In genomic region chr3:105060992-105061391, GRCm38 (mm10) we compare ENCODE assay signal across 30 mouse cellular contexts. TPM values are rescaled to one million over a fixed set of nuclear protein-coding genes. Genes with fewer than 3 reads are reported as not detected.
DNase-seq lines count a peak whose midpoint lies in the region; ATAC-seq and TF ChIP-seq lines count a peak whose summit lies in the region.
"Had no signal": no experiment of that assay in that cellular context is flagged by ENCODE, and none has a peak within 500 bp of the region (broad histone marks: within the 10 kb centered on the region; RNA-seq: fewer than 3 reads in every experiment).

No protein-coding gene starts in this region.

- no peaks in the 10 kb centered on the region for H3K9me3 ChIP-seq in forebrain, embryonic 10.5 days
- H3K9me3 ChIP-seq in forebrain, embryonic 12.5 days, result no peaks in the 10 kb centered on the region
- no peaks in the 10 kb centered on the region for H3K9me3 ChIP-seq in kidney, postnatal 0 days (replicated peaks; ENCODE audit: low read length)
- no peaks in the 10 kb centered on the region for H3K9me3 ChIP-seq in limb, embryonic 10.5 days (replicated peaks)
- H3K9me3 ChIP-seq: heart, embryonic 13.5 days; liver, embryonic 15.5 days; midbrain, embryonic 13.5 days; neural tube, embryonic 13.5 days had no signal

- H3K9ac ChIP-seq in forebrain, embryonic 12.5 days, result no peak overlapping the region
- 0 out of 2 replicates have a peak overlapping the region, but pooled peaks have one; percentile 4 for H3K9ac ChIP-seq in kidney, postnatal 0 days (ENCODE audit: low read depth, low read length)
- H3K9ac ChIP-seq: heart, embryonic 13.5 days; liver, embryonic 15.5 days; midbrain, embryonic 13.5 days; neural tube, embryonic 13.5 days had no signal

- no peak for DNase-seq in forebrain, embryonic 10.5 days (ENCODE audit: extremely low spot score, low spot score)
- DNase-seq in kidney, postnatal 0 days (ENCODE audit: low spot score), result no peak
- no peak for DNase-seq in kidney, postnatal 36 days
- DNase-seq in limb, embryonic 10.5 days (ENCODE audit: low spot score), result no peak
- no peak for DNase-seq in left cerebral cortex, postnatal 4 days
- no peak for DNase-seq in right cerebral cortex, postnatal 4 days
- no peak for DNase-seq in c-Kit-positive CD71-positive TER-119-positive erythroid progenitor cells, embryonic 14.5 days (ENCODE audit: low spot score)
- DNase-seq: adrenal gland, postnatal 10 days; cerebellum, adult 11 months; cerebellum, postnatal 10 days; gastrocnemius, postnatal 36 days; kidney, adult 18-20 months; kidney, postnatal 10 days; spleen, adult 18-20 months; thymus, postnatal 4 days had no signal

- 61% methylated on average over 6 of the region's 6 CpGs for WGBS in forebrain, embryonic 10.5 days
- 81% methylated on average over 6 of the region's 6 CpGs for WGBS in forebrain, embryonic 12.5 days
- WGBS in kidney, postnatal 0 days, result 31% methylated on average over 6 of the region's 6 CpGs
- WGBS in limb, embryonic 10.5 days, result 51% methylated on average over 6 of the region's 6 CpGs

- H3K27me3 ChIP-seq in forebrain, embryonic 10.5 days (ENCODE audit: poor library complexity, severe bottlenecking), result 0 out of 2 replicates have a peak, but pooled peaks cover 6% of the 10 kb centered on the region
- H3K27me3 ChIP-seq in forebrain, embryonic 12.5 days, result peaks cover 21% of the 10 kb centered on the region; the same call in 1 of the 2 replicates
- H3K27me3 ChIP-seq in kidney, postnatal 0 days (ENCODE audit: insufficient read depth, low read length), result no peaks in the 10 kb centered on the region
- H3K27me3 ChIP-seq in limb, embryonic 10.5 days (ENCODE audit: low read depth, poor library complexity, severe bottlenecking), result no peaks in the 10 kb centered on the region
- H3K27me3 ChIP-seq: heart, embryonic 13.5 days; Patski had no signal

- no peak overlapping the region for H3K4me2 ChIP-seq in forebrain, embryonic 12.5 days
- no peak overlapping the region for H3K4me2 ChIP-seq in kidney, postnatal 0 days (ENCODE audit: low read length)
- H3K4me2 ChIP-seq: heart, embryonic 13.5 days; liver, embryonic 15.5 days; midbrain, embryonic 13.5 days; neural tube, embryonic 13.5 days had no signal

- no peaks in the 10 kb centered on the region for H3K36me3 ChIP-seq in forebrain, embryonic 10.5 days (replicated peaks)
- no peaks in the 10 kb centered on the region for H3K36me3 ChIP-seq in forebrain, embryonic 12.5 days (replicated peaks)
- no peaks in the 10 kb centered on the region for H3K36me3 ChIP-seq in kidney, postnatal 0 days (ENCODE audit: insufficient read depth, low read length)
- H3K36me3 ChIP-seq in limb, embryonic 10.5 days, result no peaks in the 10 kb centered on the region
- H3K36me3 ChIP-seq: heart, embryonic 13.5 days; liver, embryonic 15.5 days; midbrain, embryonic 13.5 days; neural tube, embryonic 13.5 days had no signal

- ATAC-seq in forebrain, embryonic 12.5 days (ENCODE audit: low FRiP score), result no peak
- ATAC-seq in kidney, postnatal 0 days (replicated peaks; ENCODE audit: low FRiP score, low read depth), result no peak
- ATAC-seq: activated CD4-positive, CD25-positive, alpha-beta regulatory T cell, adult 4 months; CD4-positive, CD25-positive, alpha-beta regulatory T cell, adult 4 months; midbrain, embryonic 13.5 days; Patski had no signal

- no peak for TF ChIP-seq CTCF in kidney, postnatal 0 days (IDR thresholded peaks at IDR 0.05; ENCODE audit: low read depth)

- intact Hi-C loops in left cerebral cortex, postnatal 4 days (cut with DNase I), result no loop called here

- H3K27ac ChIP-seq in forebrain, embryonic 10.5 days, result peak overlapping the region; percentile 63; the same call in 1 of the 2 replicates
- H3K27ac ChIP-seq in forebrain, embryonic 12.5 days, result no peak overlapping the region
- H3K27ac ChIP-seq in kidney, postnatal 0 days, result no peak overlapping the region
- peak overlapping the region; percentile 77 for H3K27ac ChIP-seq in limb, embryonic 10.5 days
- H3K27ac ChIP-seq: heart, embryonic 13.5 days; layer of hippocampus, adult 2 months; liver, embryonic 15.5 days; midbrain, embryonic 13.5 days; neural tube, embryonic 13.5 days had no signal

- H3K4me3 ChIP-seq in forebrain, embryonic 10.5 days, result no peak overlapping the region
- H3K4me3 ChIP-seq in forebrain, embryonic 12.5 days (replicated peaks), result no peak overlapping the region
- H3K4me3 ChIP-seq in kidney, postnatal 0 days (replicated peaks; ENCODE audit: low read depth, low read length), result no peak overlapping the region
- no peak overlapping the region for H3K4me3 ChIP-seq in limb, embryonic 10.5 days
- H3K4me3 ChIP-seq: heart, embryonic 13.5 days; layer of hippocampus, adult 2 months; liver, embryonic 15.5 days; midbrain, embryonic 13.5 days; neural tube, embryonic 13.5 days had no signal

- peaks cover 12% of the 10 kb centered on the region for H3K4me1 ChIP-seq in forebrain, embryonic 10.5 days
- H3K4me1 ChIP-seq in forebrain, embryonic 12.5 days, result peaks cover 4% of the 10 kb centered on the region; the same call in 1 of the 2 replicates
- H3K4me1 ChIP-seq in kidney, postnatal 0 days (replicated peaks; ENCODE audit: insufficient read depth, low read length), result no peaks in the 10 kb centered on the region
- H3K4me1 ChIP-seq in limb, embryonic 10.5 days, result peaks cover 39% of the 10 kb centered on the region

RNA-seq across cellular contexts. Expression of gene 4930564D02Rik, which starts 5.7 kb away (rescaled TPM):
- not detected in 2 replicates for polyA plus RNA-seq in forebrain, embryonic 10.5 days (2016; fragmentation: Nextera tagmentation; extraction: Ambion mirVana)
- polyA plus RNA-seq in forebrain, embryonic 12.5 days (2016; fragmentation: Nextera tagmentation; extraction: Ambion mirVana), result not detected in 2 replicates
- not detected in 2 replicates for polyA plus RNA-seq in kidney, postnatal 0 days (2015; fragmentation: Nextera tagmentation; extraction: Ambion mirVana)
- not detected in 2 replicates for polyA plus RNA-seq in limb, embryonic 10.5 days (2016; fragmentation: Nextera tagmentation; extraction: Ambion mirVana)
- not detected for total RNA-seq in left cerebral cortex, postnatal 4 days (2021)
- total RNA-seq: adrenal gland, postnatal 10 days; ES-E14; gastrocnemius, postnatal 36 days; hematopoietic stem cell, adult 5-6 weeks; layer of hippocampus, adult 2 months; left cerebral cortex, postnatal 36 days had no signal
- polyA plus RNA-seq: activated CD4-positive, CD25-positive, alpha-beta regulatory T cell, adult 4 months; brain, embryonic 14.5 days; CD4-positive, CD25-positive, alpha-beta regulatory T cell, adult 4 months; heart, embryonic 13.5 days; liver, embryonic 15.5 days; lung, embryonic 16.5 days; midbrain, embryonic 13.5 days; neural tube, embryonic 13.5 days; Patski; stomach, embryonic 14.5 days had no signal

RNA-seq across cellular contexts. Expression of gene Cttnbp2nl, which starts 8.0 kb away (rescaled TPM):
- 34.3 and 36.7 TPM in 2 replicates for polyA plus RNA-seq in forebrain, embryonic 10.5 days (2016; fragmentation: Nextera tagmentation; extraction: Ambion mirVana)
- 53.1 and 65.8 TPM in 2 replicates for polyA plus RNA-seq in forebrain, embryonic 12.5 days (2016; fragmentation: Nextera tagmentation; extraction: Ambion mirVana)
- polyA plus RNA-seq in kidney, postnatal 0 days (2015; fragmentation: Nextera tagmentation; extraction: Ambion mirVana), result 26.4 and 26.5 TPM in 2 replicates
- polyA plus RNA-seq in limb, embryonic 10.5 days (2016; fragmentation: Nextera tagmentation; extraction: Ambion mirVana), result 40.5 and 50.1 TPM in 2 replicates
- total RNA-seq in left cerebral cortex, postnatal 4 days (2021), result 10 to 100 TPM; 62.4 to 75.7 TPM
- polyA plus RNA-seq: activated CD4-positive, CD25-positive, alpha-beta regulatory T cell, adult 4 months had no signal

Comparison
In these comparisons a context has a peak if more than half of its experiments do, and no peak if none do; other contexts are left out.
1. H3K27ac ChIP-seq: peak in forebrain, embryonic 10.5 days (single experiment) and limb, embryonic 10.5 days (single experiment); none in forebrain, embryonic 12.5 days (single experiment) and kidney, postnatal 0 days (single experiment).